Mouse (Mus musculus) heart, postnatal 0 days (tissue): ENCODE data around the gene Gm26602. TPM values are rescaled to one million over a fixed set of nuclear protein-coding genes. Genes with fewer than 3 reads are reported as not detected.

Experiments used
- ATAC-seq: fragments of 200-750 bp; cut with Nextera tagmentation; 2 replicates; pipeline ENCODE4 v1.8.0; 2017; ENCODE audit warnings: low read depth, moderate number of reproducible peaks, moderate library complexity; ENCODE audit not compliant: insufficient read depth
- DNase-seq: peaks from one replicate; pipeline ENCODE4 v3.0.0-alpha.2; 2016; ENCODE audit warnings: low spot score
- H3K27ac ChIP-seq: fragments of 300-500 bp; sonication (generic); 2 replicates; pipeline ENCODE4 v1.5.1; 2014; ENCODE audit warnings: low read depth, mild to moderate bottlenecking
- H3K27me3 ChIP-seq: fragments of 300-500 bp; sonication (generic); 2 replicates; pipeline ENCODE4 v1.6.1; 2014; ENCODE audit warnings: low read length, mixed read lengths; ENCODE audit not compliant: control insufficient read depth, insufficient read depth
- H3K36me3 ChIP-seq: fragments of 300-500 bp; sonication (generic); replicated peaks from 2 replicates; pipeline ENCODE4 v1.6.1; 2014; ENCODE audit warnings: low read length, mixed read lengths; ENCODE audit not compliant: control insufficient read depth, insufficient read depth
- H3K4me1 ChIP-seq: fragments of 300-500 bp; sonication (generic); 2 replicates; pipeline ENCODE4 v1.6.1; 2014; ENCODE audit warnings: antibody characterized with exemption; ENCODE audit not compliant: control insufficient read depth, insufficient read depth
- H3K4me2 ChIP-seq: fragments of 300-500 bp; sonication (generic); 2 replicates; pipeline ENCODE4 v1.6.1; 2014; ENCODE audit warnings: low read depth, mild to moderate bottlenecking, low read length, moderate library complexity
- H3K4me3 ChIP-seq: fragments of 300-500 bp; sonication (generic); 2 replicates; pipeline ENCODE4 v1.5.1; 2014; ENCODE audit warnings: low read depth, low read length
- H3K9ac ChIP-seq: fragments of 300-500 bp; sonication (generic); replicated peaks from 2 replicates; pipeline ENCODE4 v1.6.1; 2014; ENCODE audit warnings: low read depth, low read length, mixed read lengths
- H3K9me3 ChIP-seq: fragments of 300-500 bp; sonication (generic); replicated peaks from 2 replicates; pipeline ENCODE4 v1.6.1; 2016; ENCODE audit warnings: low read length; ENCODE audit not compliant: control insufficient read depth
- CTCF ChIP-seq: IDR thresholded peaks from 2 replicates; pipeline ENCODE4 v1.5.1; 2016; ENCODE audit warnings: antibody characterized with exemption, control low read depth, low read depth
- EP300 ChIP-seq: IDR thresholded peaks from 2 replicates; pipeline ENCODE4 v1.6.1; 2016; ENCODE audit warnings: antibody characterized with exemption, low read depth
- WGBS: fragments of 180-500 bp; shearing (Covaris S2); extraction: QIAGEN DNeasy Blood & Tissue Kit; methylation state at CpG from one replicate; pipeline ENCODE4 v1.1.7; 2014; 5-methylcytosine and 5-hydroxymethylcytosine counted together
- polyA plus RNA-seq: library from polyadenylated mRNA; unstranded; fragments of >200 nt; fragmentation: Nextera tagmentation; extraction: Ambion mirVana; gene quantifications from 2 replicates; pipeline ENCODE4 v1.2.1, GENCODE M21; 2015
- total RNA-seq: library from RNA; depleted of rRNA; stranded (reverse); fragments of >200 nt; gene quantifications from 2 replicates; pipeline ENCODE4 v1.2.3, GENCODE M21; 2014; ENCODE audit warnings: low replicate concordance

Gene Gm26602
- total and polyA plus RNA-seq, 2 experiments from 2014 or later: 4.0 TPM; not detected in 1

DNA sequence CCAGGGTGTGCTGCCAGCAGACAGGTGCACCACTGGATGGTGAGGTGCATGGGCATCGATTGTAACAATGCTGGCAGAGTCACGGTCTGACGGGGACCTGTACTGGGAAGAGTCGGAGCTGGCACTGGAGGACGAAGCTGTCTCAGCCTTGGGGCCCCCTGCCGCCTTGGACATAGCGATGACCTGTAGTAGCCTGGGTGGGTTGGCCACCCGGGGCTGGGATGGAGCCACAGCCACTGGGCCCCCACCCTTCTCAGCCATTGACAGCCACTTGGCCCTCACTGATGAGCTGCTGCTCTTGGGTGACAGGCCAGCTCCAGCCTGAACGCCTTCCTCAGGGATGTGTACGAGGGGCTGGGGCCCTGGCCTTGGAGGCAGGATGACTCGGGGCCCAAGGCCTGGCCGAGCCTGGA is 45.5 kb upstream of the Gm26602 start:
- Histone ChIP-seq H3K27ac (no peak overlapping the region), H3K4me1 (no peaks in the 10 kb centered on the region), H3K4me3 (no peak overlapping the region), H3K36me3 (peaks cover 42% of the 10 kb centered on the region), H3K27me3 (no peaks in the 10 kb centered on the region), H3K9ac (no peak overlapping the region), H3K9me3 (no peaks in the 10 kb centered on the region), H3K4me2 (no peak overlapping the region)
- 42% methylated on average over 12 of the region's 12 CpGs for WGBS
- ATAC-seq: no peak; the same call in 1 of the 2 replicates
- DNase-seq: no peak
- TF ChIP-seq CTCF: no peak
- TF ChIP-seq EP300: no peak

- H3K36me3 ChIP-seq: peaks cover 36% of the 10 kb centered on the region
- no peaks in the 10 kb centered on the region for H3K4me1 ChIP-seq
- no peaks in the 10 kb centered on the region for H3K9me3 ChIP-seq
- no peak overlapping the region for H3K4me2 ChIP-seq
- no peak overlapping the region for H3K4me3 ChIP-seq
- WGBS: 41% methylated on average over 19 of the region's 19 CpGs
- peak; percentile 51 for ATAC-seq
- H3K27ac ChIP-seq: no peak overlapping the region
- H3K9ac ChIP-seq: no peak overlapping the region
- H3K27me3 ChIP-seq: no peaks in the 10 kb centered on the region
- DNase-seq: peak; percentile 36
- TF ChIP-seq CTCF: peak; percentile 49
- no peak for TF ChIP-seq EP300
Measured at GRCm38 (mm10) chr10:79865801-79866295, 44.8 kb upstream of the Gm26602 start.

DNA sequence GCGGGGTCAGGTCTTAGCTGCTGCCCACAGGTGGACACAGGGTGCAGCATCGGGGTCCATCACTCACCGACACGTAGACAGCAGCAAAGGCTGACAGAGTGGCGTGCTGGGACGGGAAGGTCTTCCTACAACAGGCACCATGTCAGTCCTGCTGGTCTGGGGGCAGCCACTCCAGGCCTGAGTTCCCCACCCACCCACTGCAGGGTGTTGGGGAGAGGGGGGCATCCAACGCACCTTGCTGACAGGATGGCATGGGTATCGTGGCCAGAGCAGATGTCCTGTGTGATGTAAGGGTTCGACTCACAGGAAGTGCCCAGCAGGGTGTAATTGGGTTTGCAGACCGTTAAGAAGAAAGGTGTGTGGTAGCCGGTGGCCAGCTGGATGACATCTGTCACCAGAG is 44.1 kb upstream of the Gm26602 start:
- ATAC-seq: no peak
- no peaks in the 10 kb centered on the region for H3K9me3 ChIP-seq
- H3K4me2 ChIP-seq: no peak overlapping the region
- H3K27ac ChIP-seq: no peak overlapping the region
- H3K36me3 ChIP-seq: peaks cover 28% of the 10 kb centered on the region
- no peak overlapping the region for H3K4me3 ChIP-seq
- no peaks in the 10 kb centered on the region for H3K27me3 ChIP-seq
- H3K4me1 ChIP-seq: no peaks in the 10 kb centered on the region
- no peak overlapping the region for H3K9ac ChIP-seq
- TF ChIP-seq EP300 (no peak), CTCF (no peak)
- no peak for DNase-seq
- 80% methylated on average over 11 of the region's 11 CpGs for WGBS

DNA sequence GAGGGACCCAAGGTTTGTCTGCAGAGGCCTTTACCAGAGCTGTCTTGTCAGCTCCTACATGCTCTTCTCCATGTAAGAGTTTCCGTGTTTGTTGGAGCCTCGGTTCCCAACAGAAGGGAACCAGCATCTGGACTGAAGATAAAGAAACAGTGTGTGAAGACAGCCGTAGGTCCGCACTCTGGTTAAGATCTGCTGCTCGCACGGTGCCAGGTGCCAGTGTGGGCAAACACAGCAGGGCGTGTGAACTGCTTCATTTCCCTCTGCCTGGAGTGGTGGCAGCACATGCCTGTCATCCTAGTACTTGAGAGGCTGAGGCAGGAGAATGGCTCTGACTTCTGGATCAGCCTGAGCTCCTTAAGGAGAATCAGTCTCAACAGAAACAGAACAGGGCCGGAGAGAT is 38.8 kb upstream of the Gm26602 start:
- TF ChIP-seq EP300 (no peak), CTCF (no peak)
- WGBS: 84% methylated on average over 8 of the region's 8 CpGs

DNA sequence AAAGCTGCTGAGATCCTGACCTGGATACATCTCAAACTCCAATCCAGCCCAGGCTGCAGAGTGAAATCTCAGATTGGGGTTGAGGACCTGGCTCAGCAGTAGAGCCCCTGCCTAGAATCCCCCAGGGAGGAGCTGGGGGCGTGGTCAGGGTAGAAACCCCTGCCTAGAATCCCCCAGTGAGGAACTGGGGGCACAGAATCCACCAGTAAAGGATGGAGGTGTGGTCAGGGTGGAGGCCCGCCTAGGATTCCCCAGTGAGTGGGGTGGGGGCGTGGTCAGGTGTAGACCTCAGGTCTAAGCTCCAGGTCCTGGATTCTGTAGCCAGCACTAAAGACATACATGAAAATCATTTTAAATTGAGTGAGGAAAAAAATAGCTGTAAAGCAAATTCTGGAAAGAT is 37.8 kb upstream of the Gm26602 start:
- DNase-seq (no peak), ATAC-seq (no peak)
- Histone ChIP-seq H3K9ac (no peak overlapping the region), H3K36me3 (no peaks in the 10 kb centered on the region), H3K27ac (no peak overlapping the region), H3K4me3 (no peak overlapping the region), H3K4me1 (no peaks in the 10 kb centered on the region), H3K9me3 (no peaks in the 10 kb centered on the region), H3K27me3 (peaks cover 7% of the 10 kb centered on the region; the same call in 1 of the 2 replicates), H3K4me2 (no peak overlapping the region)
- TF ChIP-seq EP300: no peak
- TF ChIP-seq CTCF: no peak
- whole genome bisulfite sequencing: 53% methylated on average over 3 of the region's 3 CpGs

More for the DNA sequence above, 38.8 kb upstream of the Gm26602 start:
- ATAC-seq (no peak), DNase-seq (no peak)
- Histone ChIP-seq H3K4me1 (no peaks in the 10 kb centered on the region), H3K27ac (no peak overlapping the region), H3K36me3 (no peaks in the 10 kb centered on the region), H3K27me3 (peaks cover 7% of the 10 kb centered on the region; the same call in 1 of the 2 replicates), H3K9ac (no peak overlapping the region), H3K9me3 (no peaks in the 10 kb centered on the region), H3K4me2 (no peak overlapping the region), H3K4me3 (no peak overlapping the region)

- WGBS: 10% methylated on average over 6 of the region's 6 CpGs
Measured at GRCm38 (mm10) chr10:79873313-79873712, 37.3 kb upstream of the Gm26602 start.

More at GRCm38 (mm10) chr10:79873313-79873712, 37.3 kb upstream of the Gm26602 start:
- no peak overlapping the region for H3K4me3 ChIP-seq
- H3K27me3 ChIP-seq: peaks cover 7% of the 10 kb centered on the region; the same call in 1 of the 2 replicates
- H3K9me3 ChIP-seq: no peaks in the 10 kb centered on the region
- no peaks in the 10 kb centered on the region for H3K4me1 ChIP-seq
- no peak for ATAC-seq
- TF ChIP-seq EP300 (no peak), CTCF (no peak)
- no peaks in the 10 kb centered on the region for H3K36me3 ChIP-seq
- no peak overlapping the region for H3K27ac ChIP-seq
- no peak overlapping the region for H3K4me2 ChIP-seq
- no peak overlapping the region for H3K9ac ChIP-seq
- no peak for DNase-seq
